Mouse (Mus musculus) lung, postnatal 0 days (tissue): ENCODE results near the gene Aven.

Experiments
- CTCF ChIP-seq: IDR thresholded peaks from 2 replicates; pipeline ENCODE4 v1.5.1; 2016; ENCODE audit warnings: antibody characterized with exemption, mild to moderate bottlenecking
- EP300 ChIP-seq: IDR thresholded peaks from 2 replicates; pipeline ENCODE4 v1.6.1; 2016; ENCODE audit warnings: antibody characterized with exemption, mild to moderate bottlenecking, control low read depth

DNA sequence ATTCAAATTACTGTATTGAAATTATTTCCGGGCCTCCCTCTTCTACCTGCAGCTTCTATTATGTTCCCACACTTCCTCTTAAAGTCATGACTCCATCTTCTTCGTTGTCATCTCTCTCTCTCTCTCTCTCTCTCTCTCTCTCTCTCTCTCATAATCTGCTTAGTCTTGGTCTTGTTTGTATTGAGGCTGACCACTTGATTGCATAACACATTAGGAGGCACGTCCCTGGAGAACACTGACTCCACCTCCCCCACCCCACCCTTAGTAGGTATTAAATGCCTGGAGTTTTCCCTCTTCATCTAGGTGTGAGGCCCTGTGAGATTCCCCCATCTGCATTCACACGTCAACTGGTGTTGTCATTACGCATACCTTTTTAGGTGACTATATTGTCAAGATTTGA is 103.7 kb downstream of the Aven start:
- TF ChIP-seq CTCF (no peak), EP300 (no peak)
